ENCODE assay signal across 10 mouse cellular contexts in the genomic region with DNA sequence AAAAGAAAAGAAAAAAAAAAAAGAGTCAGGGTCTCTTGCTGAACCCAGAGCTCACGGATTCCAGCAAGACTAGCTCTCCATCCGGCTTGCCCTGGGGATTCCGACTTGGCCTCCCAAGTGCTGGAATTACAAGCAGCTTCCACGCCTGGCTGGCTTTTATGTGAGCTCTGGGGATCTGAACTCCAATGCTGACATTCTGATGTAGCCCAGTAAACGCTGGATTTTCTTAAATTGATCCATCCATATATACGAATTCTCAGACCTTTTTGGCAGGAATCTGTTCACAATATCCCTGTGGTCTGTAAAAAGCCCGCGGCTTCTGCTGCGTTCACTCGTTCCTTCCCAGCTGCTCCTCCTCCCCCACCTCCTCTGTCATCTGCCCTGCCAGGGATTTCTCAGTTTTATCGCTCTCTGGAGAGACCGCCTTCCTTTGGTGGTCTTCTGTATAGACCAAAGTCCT. TPM values are rescaled to one million over a fixed set of nuclear protein-coding genes. Genes with fewer than 3 reads are reported as not detected.
DNase-seq lines count a peak whose midpoint lies in the region; ATAC-seq and TF ChIP-seq lines count a peak whose summit lies in the region.
"Had no signal": no experiment of that assay in that cellular context is flagged by ENCODE, and none has a peak within 500 bp of the region (broad histone marks: within the 10 kb centered on the region; RNA-seq: fewer than 3 reads in every experiment).

No protein-coding gene starts in this region.

- H3K36me3 ChIP-seq in liver, embryonic 14.5 days (replicated peaks; ENCODE audit: control insufficient read depth, insufficient read depth, low read depth), result no peaks in the 10 kb centered on the region
- no peaks in the 10 kb centered on the region for H3K36me3 ChIP-seq in liver, embryonic 11.5 days (ENCODE audit: control insufficient read depth, insufficient read depth, low read length)
- H3K36me3 ChIP-seq in kidney, postnatal 0 days (ENCODE audit: insufficient read depth, low read length), result no peaks in the 10 kb centered on the region
- no peaks in the 10 kb centered on the region for H3K36me3 ChIP-seq in liver, embryonic 16.5 days (ENCODE audit: control insufficient read depth, insufficient read depth)

- peak overlapping the region; percentile 18; the same call in 1 of the 2 replicates for H3K4me2 ChIP-seq in liver, embryonic 14.5 days (ENCODE audit: low read depth)
- no peak overlapping the region for H3K4me2 ChIP-seq in liver, embryonic 11.5 days
- 0 out of 2 replicates have a peak overlapping the region, but pooled peaks have one; percentile 2 for H3K4me2 ChIP-seq in kidney, postnatal 0 days (ENCODE audit: low read length)
- no peak overlapping the region for H3K4me2 ChIP-seq in liver, embryonic 16.5 days (ENCODE audit: low read depth, low read length)

- H3K4me3 ChIP-seq in liver, embryonic 14.5 days (ENCODE audit: insufficient read depth in 1 of 2, low read depth in 2 of 2, low read length in 2 of 2), result no peak overlapping the region
- no peak overlapping the region for H3K4me3 ChIP-seq in liver, embryonic 11.5 days (ENCODE audit: low read depth, low read length)
- H3K4me3 ChIP-seq in kidney, postnatal 0 days (replicated peaks; ENCODE audit: low read depth, low read length), result no peak overlapping the region
- H3K4me3 ChIP-seq in liver, embryonic 16.5 days (ENCODE audit: low read depth, low read length), result no peak overlapping the region
- H3K4me3 ChIP-seq: megakaryocyte, embryonic 14.5 days had no signal

- H3K9ac ChIP-seq in liver, embryonic 14.5 days (replicated peaks), result no peak overlapping the region
- H3K9ac ChIP-seq in liver, embryonic 11.5 days (ENCODE audit: low read depth, low read length), result no peak overlapping the region
- H3K9ac ChIP-seq in kidney, postnatal 0 days (ENCODE audit: low read depth, low read length), result no peak overlapping the region
- H3K9ac ChIP-seq in liver, embryonic 16.5 days (ENCODE audit: low read depth, low read length), result no peak overlapping the region

- no peak for ATAC-seq in liver, embryonic 14.5 days (ENCODE audit: insufficient read depth)
- ATAC-seq in liver, embryonic 11.5 days (replicated peaks; ENCODE audit: low FRiP score), result no peak
- 0 out of 2 replicates have a peak, but pooled peaks have one; percentile 33 for ATAC-seq in kidney, postnatal 0 days (replicated peaks; ENCODE audit: low FRiP score, low read depth)
- ATAC-seq in liver, embryonic 16.5 days (ENCODE audit: low read depth), result no peak
- no peak for ATAC-seq in CD4-positive, CD25-positive, alpha-beta regulatory T cell, adult 4 months

- H3K27me3 ChIP-seq in liver, embryonic 14.5 days (ENCODE audit: control insufficient read depth, insufficient read depth, low read length), result no peaks in the 10 kb centered on the region
- no peaks in the 10 kb centered on the region for H3K27me3 ChIP-seq in liver, embryonic 11.5 days (replicated peaks; ENCODE audit: control insufficient read depth, insufficient read depth, low read length)
- H3K27me3 ChIP-seq in kidney, postnatal 0 days (ENCODE audit: insufficient read depth, low read length), result no peaks in the 10 kb centered on the region
- H3K27me3 ChIP-seq in liver, embryonic 16.5 days (ENCODE audit: control insufficient read depth, insufficient read depth, low read depth, low read length), result no peaks in the 10 kb centered on the region
- H3K27me3 ChIP-seq: megakaryocyte, embryonic 14.5 days had no signal

- H3K4me1 ChIP-seq in liver, embryonic 14.5 days (replicated peaks; ENCODE audit: control insufficient read depth in 2 of 2, insufficient read depth in 2 of 2, low read length in 1 of 2), result peaks cover 50 to 56% of the 10 kb centered on the region in 2 experiments
- H3K4me1 ChIP-seq in liver, embryonic 11.5 days (replicated peaks; ENCODE audit: control insufficient read depth, insufficient read depth, low read length), result peaks cover 43% of the 10 kb centered on the region
- H3K4me1 ChIP-seq in kidney, postnatal 0 days (replicated peaks; ENCODE audit: insufficient read depth, low read length), result no peaks in the 10 kb centered on the region
- H3K4me1 ChIP-seq in liver, embryonic 16.5 days (ENCODE audit: control insufficient read depth, low read depth, low read length), result peaks cover 53% of the 10 kb centered on the region

- TF ChIP-seq CTCF in liver, embryonic 14.5 days (IDR thresholded peaks at IDR 0.05; ENCODE audit: low read depth), result no peak
- TF ChIP-seq CTCF in kidney, postnatal 0 days (IDR thresholded peaks at IDR 0.05; ENCODE audit: low read depth), result no peak

- WGBS in liver, embryonic 14.5 days (ENCODE audit: insufficient replicate concordance), result 79% methylated on average over 12 of the region's 12 CpGs
- 70% methylated on average over 12 of the region's 12 CpGs for WGBS in liver, embryonic 11.5 days
- 11% methylated on average over 12 of the region's 12 CpGs for WGBS in kidney, postnatal 0 days
- 82% methylated on average over 12 of the region's 12 CpGs for WGBS in liver, embryonic 16.5 days (ENCODE audit: insufficient replicate concordance)

- TF ChIP-seq EP300 in liver, embryonic 14.5 days (IDR thresholded peaks at IDR 0.05; ENCODE audit: low read depth), result no peak

- H3K27ac ChIP-seq in liver, embryonic 14.5 days, result no peak overlapping the region; the same call in 1 of the 2 replicates
- H3K27ac ChIP-seq in liver, embryonic 11.5 days (ENCODE audit: low read depth, low read length), result no peak overlapping the region
- H3K27ac ChIP-seq in kidney, postnatal 0 days, result peak overlapping the region; percentile 50
- H3K27ac ChIP-seq in liver, embryonic 16.5 days (ENCODE audit: low read length), result 0 out of 2 replicates have a peak overlapping the region, but pooled peaks have one; percentile 3

- no peaks in the 10 kb centered on the region; the same call in 1 of the 2 replicates for H3K9me3 ChIP-seq in liver, embryonic 14.5 days (ENCODE audit: control insufficient read depth, low read length)
- H3K9me3 ChIP-seq in liver, embryonic 11.5 days (ENCODE audit: control insufficient read depth, low read length), result no peaks in the 10 kb centered on the region; the same call in 1 of the 2 replicates
- H3K9me3 ChIP-seq in kidney, postnatal 0 days (replicated peaks; ENCODE audit: low read length), result no peaks in the 10 kb centered on the region
- 0 out of 2 replicates have a peak, but pooled peaks cover 2% of the 10 kb centered on the region for H3K9me3 ChIP-seq in liver, embryonic 16.5 days (replicated peaks; ENCODE audit: control insufficient read depth, low read length)

- DNase-seq in liver, embryonic 14.5 days (ENCODE audit: low read depth in 3 of 3, low spot score in 3 of 3), result no peak
- no peak for DNase-seq in liver, embryonic 11.5 days (ENCODE audit: low spot score)
- DNase-seq in forelimb bud, embryonic 11.5 days (ENCODE audit: low read depth, low spot score), result peak; percentile 44
- peak; percentile 84 for DNase-seq in kidney, postnatal 0 days (ENCODE audit: low spot score)
- DNase-seq in adrenal gland, postnatal 10 days, result no peak
- DNase-seq in ovary, postnatal 36 days (ENCODE audit: low spot score), result no peak
- DNase-seq: cerebellum, adult 9-10 months had no signal

RNA-seq across cellular contexts. Expression of gene St3gal3, which starts 57.4 kb away (rescaled TPM):
- polyA plus RNA-seq in liver, embryonic 14.5 days (2012; rRNA removed), result 3.2 TPM in 2 replicates
- polyA plus RNA-seq in liver, embryonic 14.5 days (2014; fragmentation: Nextera tagmentation; extraction: Ambion mirVana), result 0.85 and 1.0 TPM in 2 replicates
- 4.1 and 4.5 TPM in 2 replicates for polyA plus RNA-seq in liver, embryonic 11.5 days (2014; fragmentation: Nextera tagmentation; extraction: Ambion mirVana)
- 6.7 and 8.1 TPM in 2 replicates for polyA plus RNA-seq in kidney, postnatal 0 days (2015; fragmentation: Nextera tagmentation; extraction: Ambion mirVana)
- polyA plus RNA-seq in liver, embryonic 16.5 days (2015; fragmentation: Nextera tagmentation; extraction: Ambion mirVana), result 2.2 and 2.5 TPM in 2 replicates
- under 1 TPM; 0.38 to 0.52 TPM for polyA plus RNA-seq in CD4-positive, CD25-positive, alpha-beta regulatory T cell, adult 4 months (2017; shearing (Covaris generic))
- 10 to 100 TPM; 30.5 to 32.0 TPM for total RNA-seq in adrenal gland, postnatal 10 days (2021)

Comparison
In these comparisons a context has a peak if more than half of its experiments do, and no peak if none do; other contexts are left out.
1. H3K27ac ChIP-seq: peak in kidney, postnatal 0 days (single experiment) and liver, embryonic 16.5 days (single experiment); none in liver, embryonic 14.5 days (single experiment) and liver, embryonic 11.5 days (single experiment).
2. H3K4me2 ChIP-seq: peak in liver, embryonic 14.5 days (single experiment) and kidney, postnatal 0 days (single experiment); none in liver, embryonic 11.5 days (single experiment) and liver, embryonic 16.5 days (single experiment).
3. DNase-seq: peak in forelimb bud, embryonic 11.5 days (single experiment) and kidney, postnatal 0 days (single experiment); none in liver, embryonic 14.5 days (0 of 3), liver, embryonic 11.5 days (single experiment), adrenal gland, postnatal 10 days (single experiment) and ovary, postnatal 36 days (single experiment).